Mouse (Mus musculus) bone marrow, adult 2 months (tissue): ENCODE measurements at regions not wholly inside any gene's neighbourhood (a gene's known extent, or its start where the extent isn't known, plus 50 kb on each side); places are given as distances from the start of the nearest gene placed in this dataset.

Experiments
- H3K27ac ChIP-seq: fragments of 200-500 bp; 2 replicates; pipeline ENCODE4 v1.5.1; 2012; ENCODE audit warnings: low read depth, mild to moderate bottlenecking, control low read depth, inconsistent platforms, low read length; ENCODE audit not compliant: control insufficient read depth, poor library complexity, insufficient read depth
- H3K4me1 ChIP-seq: fragments of 200-500 bp; 2 replicates; pipeline ENCODE4 v1.6.1; 2011; ENCODE audit warnings: low read length; ENCODE audit not compliant: control insufficient read depth, insufficient read depth
- H3K4me3 ChIP-seq: fragments of 200-500 bp; replicated peaks from 2 replicates; pipeline ENCODE3; 2011; ENCODE audit warnings: mild to moderate bottlenecking, low read depth, low read length, control low read depth; ENCODE audit not compliant: control insufficient read depth
- CTCF ChIP-seq: fragments of 200-500 bp; IDR thresholded peaks from 2 replicates; pipeline ENCODE4 v1.5.1; 2011; ENCODE audit warnings: low read length, control low read depth; ENCODE audit not compliant: control insufficient read depth, insufficient read depth
- POLR2A ChIP-seq: fragments of 200-500 bp; IDR thresholded peaks from 2 replicates; pipeline ENCODE4 v1.6.1; 2011; ENCODE audit warnings: low read depth, mild to moderate bottlenecking, control low read depth, low read length, borderline replicate concordance; ENCODE audit not compliant: control insufficient read depth
- WGBS: fragments of 180-500 bp; shearing (Covaris S2); methylation state at CpG from one replicate; pipeline ENCODE4 v1.1.7; 2018; 5-methylcytosine and 5-hydroxymethylcytosine counted together

DNA sequence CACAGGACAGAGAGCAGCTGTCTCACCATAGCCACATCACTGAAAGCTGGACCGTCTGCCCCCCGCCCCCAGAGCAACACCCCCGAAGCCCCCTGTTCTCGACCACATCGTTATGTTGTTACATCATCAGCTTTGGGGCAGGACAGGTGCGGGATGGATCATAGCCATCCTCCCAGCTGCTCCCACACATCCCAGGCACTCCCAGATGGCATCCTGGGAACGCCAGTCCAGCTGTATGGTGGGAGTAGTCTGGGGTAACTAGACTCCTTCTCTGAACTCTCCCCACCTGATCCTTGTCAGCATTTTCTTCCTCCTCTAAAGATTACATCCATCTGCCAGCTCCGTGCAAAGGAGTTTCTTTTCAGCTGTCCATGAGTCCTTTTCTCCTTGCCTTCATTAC lies 59.0 kb upstream of the Btrc start:
- H3K4me1 ChIP-seq: no peaks in the 10 kb centered on the region; the same call in 1 of the 2 replicates
- H3K4me3 ChIP-seq: no peak overlapping the region
- TF ChIP-seq POLR2A (no peak), CTCF (no peak)
- WGBS: 25% methylated on average over 8 of the region's 8 CpGs
- no peak overlapping the region for H3K27ac ChIP-seq

DNA sequence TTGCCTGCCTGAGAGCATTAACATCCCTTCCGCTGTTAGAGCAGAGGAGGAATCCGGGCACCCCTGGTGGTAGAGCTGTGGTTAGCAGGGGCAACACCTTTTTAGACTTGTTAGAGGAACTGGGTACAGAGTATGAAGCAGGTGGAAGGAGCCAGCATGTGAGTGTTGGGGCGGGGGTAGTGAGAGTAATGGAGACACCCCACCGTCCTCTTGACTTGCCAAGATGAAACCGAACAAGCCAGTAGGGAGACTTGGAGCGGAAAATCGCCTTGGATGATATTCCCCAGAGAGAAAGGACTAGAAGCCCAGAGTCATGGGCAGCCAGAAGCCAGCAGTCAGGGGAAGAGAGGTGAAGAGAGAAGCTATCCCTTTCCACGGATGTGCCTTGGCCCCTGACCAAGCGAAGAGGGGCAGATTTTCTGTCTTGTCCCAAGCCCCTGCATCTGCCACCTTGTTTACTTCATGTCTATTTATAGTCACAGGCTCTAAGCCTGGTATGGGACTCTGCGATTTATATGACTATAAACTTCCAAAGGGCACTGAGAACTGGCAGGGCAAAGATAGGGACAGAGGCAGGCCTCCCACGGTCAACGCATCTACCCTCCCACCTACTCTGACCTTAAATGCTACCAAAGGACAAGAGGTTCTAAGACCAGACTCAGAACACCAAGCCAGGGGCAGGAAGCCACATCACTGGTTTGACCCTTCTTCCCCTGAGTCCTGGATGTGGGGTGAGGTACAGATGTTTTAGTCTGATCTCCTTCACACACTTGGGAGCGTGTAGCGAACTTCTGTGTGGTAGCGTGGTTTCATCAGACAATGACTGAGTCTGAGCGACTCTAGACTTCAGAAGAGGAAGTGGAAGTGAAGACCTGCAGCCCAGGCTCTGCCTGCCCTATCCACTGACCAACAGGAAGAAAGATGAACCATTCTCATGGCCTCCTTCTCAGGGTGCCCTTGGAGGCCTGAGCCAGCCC lies 55.9 kb upstream of the Btrc start:
- 21% methylated on average over 16 of the region's 16 CpGs for WGBS
- TF ChIP-seq POLR2A (no peak), CTCF (peak; percentile 45)
- no peak overlapping the region for H3K27ac ChIP-seq
- H3K4me1 ChIP-seq: no peaks in the 10 kb centered on the region; the same call in 1 of the 2 replicates
- H3K4me3 ChIP-seq: no peak overlapping the region

- H3K27ac ChIP-seq: no peak overlapping the region
- no peak overlapping the region for H3K4me3 ChIP-seq
- 55% methylated on average over 8 of the region's 8 CpGs for WGBS
- TF ChIP-seq POLR2A: no peak
- peak; percentile 29; the same call in 1 of the 2 replicates for TF ChIP-seq CTCF
- no peaks in the 10 kb centered on the region; the same call in 1 of the 2 replicates for H3K4me1 ChIP-seq
Observed at GRCm38 (mm10) chr19:45308676-45309275, 54.8 kb upstream of the Btrc start.

- no peak overlapping the region for H3K27ac ChIP-seq
- TF ChIP-seq POLR2A: no peak
- no peak for TF ChIP-seq CTCF
- no peaks in the 10 kb centered on the region; the same call in 1 of the 2 replicates for H3K4me1 ChIP-seq
- 51% methylated on average over 5 of the region's 5 CpGs for WGBS
- no peak overlapping the region for H3K4me3 ChIP-seq
Observed at GRCm38 (mm10) chr19:45310291-45310881, 53.1 kb upstream of the Btrc start.

DNA sequence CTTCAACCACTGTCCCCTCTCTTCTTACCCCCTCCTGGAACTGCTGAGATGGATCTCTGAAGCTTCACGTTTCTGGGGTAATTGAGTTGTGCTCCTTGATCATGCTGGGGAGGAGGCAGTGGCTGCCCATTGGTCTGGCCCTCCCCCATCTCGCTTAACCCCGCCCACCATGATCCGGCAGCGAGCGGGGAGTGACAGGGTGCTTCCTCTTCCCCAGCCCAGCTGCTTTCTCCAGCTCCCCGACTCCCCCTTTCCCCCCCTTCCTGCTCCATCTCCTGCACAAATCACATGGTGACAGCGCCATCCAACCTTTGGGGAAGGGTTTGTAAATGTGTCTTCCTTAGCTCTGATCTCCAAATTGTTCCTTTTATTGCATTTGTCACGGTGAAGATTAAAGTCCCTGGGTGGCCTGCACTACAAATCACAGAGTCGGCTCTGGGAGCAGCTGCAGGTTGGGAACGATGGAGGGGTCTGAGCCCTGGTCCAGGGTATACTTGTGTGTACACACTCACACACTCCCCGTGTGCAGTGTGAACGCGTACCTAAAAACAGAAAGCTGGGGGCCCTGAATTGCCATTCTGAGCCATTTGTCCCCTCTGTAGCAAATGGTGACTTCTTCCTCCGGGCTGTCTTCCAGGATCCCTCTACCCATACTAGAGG lies 52.5 kb upstream of the Btrc start:
- 14% methylated on average over 15 of the region's 15 CpGs for WGBS
- Histone ChIP-seq H3K4me3 (no peak overlapping the region), H3K4me1 (no peaks in the 10 kb centered on the region; the same call in 1 of the 2 replicates), H3K27ac (no peak overlapping the region)
- TF ChIP-seq CTCF: no peak
- TF ChIP-seq POLR2A: no peak

GRCm38 (mm10) chr19:45311831-45312537 lies 51.5 kb upstream of the Btrc start:
- TF ChIP-seq POLR2A (no peak), CTCF (no peak)

GRCm38 (mm10) chr19:45312713-45313365 lies 50.7 kb upstream of the Btrc start:
- WGBS: 71% methylated on average over 6 of the region's 6 CpGs
- no peak for TF ChIP-seq CTCF
- TF ChIP-seq POLR2A: no peak
- H3K27ac ChIP-seq: no peak overlapping the region

More at GRCm38 (mm10) chr19:45311831-45312537, 51.5 kb upstream of the Btrc start:
- no peak overlapping the region for H3K4me3 ChIP-seq
- 84% methylated on average over 19 of the region's 19 CpGs for WGBS
- H3K27ac ChIP-seq: no peak overlapping the region
- H3K4me1 ChIP-seq: no peaks in the 10 kb centered on the region; the same call in 1 of the 2 replicates

More at GRCm38 (mm10) chr19:45312713-45313365, 50.7 kb upstream of the Btrc start:
- Histone ChIP-seq H3K4me3 (no peak overlapping the region), H3K4me1 (no peaks in the 10 kb centered on the region; the same call in 1 of the 2 replicates)
